Mouse (Mus musculus) spleen, adult 2 months (tissue): Measurements from ENCODE around the gene Tnfrsf18.

Experiments used
- CTCF ChIP-seq: fragments of 200-500 bp; IDR thresholded peaks from 2 replicates; pipeline ENCODE4 v1.5.1; 2011; ENCODE audit warnings: mild to moderate bottlenecking, inconsistent platforms; ENCODE audit not compliant: insufficient read depth, insufficient read length, insufficient replicate concordance; ENCODE audit errors: extremely low read depth
- POLR2A ChIP-seq: fragments of 200-500 bp; IDR thresholded peaks from 2 replicates; pipeline ENCODE4 v1.6.1; 2011; ENCODE audit warnings: low read depth, low read length, inconsistent platforms

- no peak for TF ChIP-seq CTCF
- no peak for TF ChIP-seq POLR2A
These were observed 8.3 kb downstream of the Tnfrsf18 start for GRCm38 (mm10) chr4:156034301-156034700.
